Mouse (Mus musculus): ENCODE results near the gene Disp1.
A peak's percentile ranks its signal among the peaks of the same experiment; 100 is the strongest.

Disp1 gene

GRCm38 (mm10) chr1:183220796-183221718, at the start of gene Disp1:
Gene Disp1, minus strand, starts transcription at chr1:183221522.
- DNase-seq, result peak; percentile 34

DNA sequence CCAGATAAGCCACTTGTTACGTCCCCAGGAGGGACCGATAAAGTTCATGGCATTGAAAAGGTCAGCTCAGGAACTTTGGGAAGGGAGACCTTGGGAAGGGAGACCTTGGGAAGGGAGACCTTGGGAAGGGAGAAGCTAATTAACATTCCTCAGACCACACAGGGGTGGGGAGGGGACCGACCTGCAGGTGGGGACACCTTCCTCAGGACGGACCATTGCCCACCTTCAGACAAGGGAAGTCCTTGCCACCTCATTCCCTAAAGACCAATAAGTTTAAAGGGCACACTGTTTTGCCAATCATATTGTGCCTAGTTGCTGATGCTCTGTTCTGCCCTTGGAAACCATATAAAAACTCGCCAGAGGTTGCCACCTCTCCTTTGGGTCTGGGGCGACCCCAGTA, 46.3 kb upstream of the Disp1 start:
- no peak for DNase-seq

DNA sequence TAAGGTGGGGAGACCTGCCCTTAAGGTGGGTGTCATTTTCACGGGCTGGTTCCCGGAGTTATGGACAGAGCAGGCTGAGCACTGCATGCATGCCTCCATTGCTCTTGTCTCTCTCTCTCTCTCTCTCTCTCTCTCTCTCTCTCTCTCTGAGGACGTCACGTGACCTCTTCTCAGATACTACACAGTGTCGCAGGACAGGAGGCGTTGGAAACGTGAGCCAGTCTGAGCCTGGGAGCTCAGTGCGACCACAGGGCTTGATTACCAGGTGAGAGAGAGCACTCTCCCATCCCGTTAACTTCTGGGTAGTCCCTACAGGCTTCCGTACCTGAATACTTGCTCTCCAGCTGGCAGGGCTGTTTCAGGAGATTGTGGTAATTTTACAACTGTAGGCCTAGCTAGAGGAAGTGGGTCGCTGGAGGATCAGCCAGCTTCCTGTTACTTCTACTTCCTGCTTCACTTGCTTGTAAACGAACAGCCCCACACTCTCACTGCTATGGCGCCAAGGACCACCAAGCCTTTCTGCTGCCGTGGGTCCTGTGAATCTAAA, 44.7 kb upstream of the Disp1 start:
- no peak for DNase-seq

DNA sequence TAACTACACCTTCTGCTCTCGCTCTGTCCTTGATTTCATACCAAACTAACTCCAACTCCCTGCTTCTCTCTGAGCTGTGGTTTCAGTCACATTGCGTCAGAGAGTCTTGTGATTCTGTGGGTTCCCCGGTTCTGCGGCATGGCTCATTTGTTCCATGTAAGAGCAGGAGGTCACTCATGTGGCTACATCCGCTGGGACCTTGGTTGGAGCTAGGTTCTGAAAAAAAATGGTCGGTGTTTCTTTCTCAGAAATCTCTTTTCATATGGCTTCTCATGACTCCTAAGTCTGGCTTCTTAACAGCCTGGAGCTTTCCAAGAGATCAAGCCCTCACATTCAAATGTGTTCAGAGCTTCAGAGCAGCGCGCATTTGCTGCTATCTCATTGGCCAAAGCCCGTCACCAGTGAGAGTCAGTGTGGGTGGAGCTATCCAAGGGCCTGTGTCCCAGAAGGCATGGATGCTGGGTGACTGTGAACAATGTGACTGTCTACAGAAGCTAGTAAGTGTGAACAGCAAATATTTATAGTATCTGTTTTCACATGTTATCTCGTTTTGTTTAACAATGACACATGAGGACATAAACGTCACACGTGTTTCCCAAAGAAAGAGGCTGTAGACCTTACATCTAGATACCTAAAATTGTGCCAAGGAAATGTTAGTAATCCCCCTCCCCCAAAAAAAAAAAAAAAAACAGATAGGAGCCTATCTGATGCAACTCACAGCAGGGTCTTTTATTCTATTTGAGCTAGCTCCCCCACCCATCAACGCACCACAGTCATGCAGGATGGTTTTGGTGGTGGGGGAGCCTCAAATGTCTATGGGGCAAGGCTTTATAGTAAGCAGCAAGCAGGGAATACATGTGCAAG, 43.1 kb upstream of the Disp1 start:
- no peak for DNase-seq

- no peak for DNase-seq
These were observed 31.3 kb upstream of the Disp1 start for GRCm38 (mm10) chr1:183252574-183252973.

GRCm38 (mm10) chr1:183251818-183252217, 30.5 kb upstream of the Disp1 start:
- DNase-seq, result no peak

- DNase-seq, result no peak
These were observed 29.3 kb upstream of the Disp1 start for GRCm38 (mm10) chr1:183250612-183251011.

DNA sequence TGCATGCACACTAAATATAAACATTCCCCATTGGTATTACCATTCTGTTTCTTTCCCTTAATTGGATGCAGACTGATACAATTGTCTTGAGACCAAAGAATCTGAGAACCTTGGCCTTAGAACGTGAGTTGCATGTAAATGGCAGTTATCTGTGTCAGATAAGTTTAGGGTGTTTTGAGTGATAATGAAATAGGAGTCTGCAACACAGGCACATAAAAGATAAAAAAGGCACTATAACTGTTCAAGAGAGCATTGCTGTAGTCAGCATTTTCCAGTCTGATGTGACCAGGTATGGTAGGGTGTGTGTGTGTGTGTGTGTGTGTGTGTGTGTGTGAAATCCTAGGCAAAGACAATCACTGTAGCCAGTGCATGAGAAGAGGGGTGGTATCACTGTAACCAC, 26.8 kb upstream of the Disp1 start:
- no peak for DNase-seq

DNA sequence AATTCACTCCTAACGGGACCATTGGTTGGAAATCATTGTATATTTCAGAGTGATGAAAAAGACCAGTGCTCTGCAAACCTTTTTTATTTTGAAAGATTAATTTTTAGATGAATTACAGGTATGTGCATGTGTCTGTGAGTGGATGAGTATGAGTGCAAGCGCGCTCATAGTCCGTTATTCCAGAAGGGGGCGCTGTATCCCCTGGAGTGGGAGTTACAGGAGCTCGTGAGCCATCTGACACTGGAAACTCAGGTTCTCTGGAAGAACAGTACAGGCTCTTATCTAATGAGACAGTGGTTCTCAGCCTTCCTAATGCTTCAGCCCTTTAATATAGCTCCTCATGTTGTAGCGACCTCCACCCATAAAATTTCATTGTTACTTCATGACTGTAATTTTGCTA, 22.0 kb upstream of the Disp1 start:
- no peak for DNase-seq

- no peak for DNase-seq
These were observed 16.6 kb upstream of the Disp1 start for GRCm38 (mm10) chr1:183237901-183238300.

DNA sequence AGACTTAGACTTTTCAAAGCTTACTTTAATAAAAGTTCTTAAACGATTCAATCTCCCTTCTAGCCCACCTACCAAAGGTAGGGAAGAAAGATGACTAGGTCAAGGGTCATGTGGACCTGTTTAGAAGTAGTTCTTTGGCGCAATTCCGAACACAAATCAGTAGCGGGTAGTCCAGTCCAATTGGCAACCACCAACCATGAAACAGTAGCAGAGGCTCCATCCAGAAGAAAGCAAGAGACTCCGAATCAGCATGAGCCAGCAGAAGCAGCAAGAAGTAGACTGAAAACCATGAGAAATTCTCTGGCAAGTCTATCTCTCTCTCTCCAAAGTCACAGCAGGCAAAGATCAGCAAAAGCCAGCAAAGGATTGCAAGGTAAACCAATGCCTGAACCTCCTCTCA, 15.1 kb upstream of the Disp1 start:
- no peak for DNase-seq

DNA sequence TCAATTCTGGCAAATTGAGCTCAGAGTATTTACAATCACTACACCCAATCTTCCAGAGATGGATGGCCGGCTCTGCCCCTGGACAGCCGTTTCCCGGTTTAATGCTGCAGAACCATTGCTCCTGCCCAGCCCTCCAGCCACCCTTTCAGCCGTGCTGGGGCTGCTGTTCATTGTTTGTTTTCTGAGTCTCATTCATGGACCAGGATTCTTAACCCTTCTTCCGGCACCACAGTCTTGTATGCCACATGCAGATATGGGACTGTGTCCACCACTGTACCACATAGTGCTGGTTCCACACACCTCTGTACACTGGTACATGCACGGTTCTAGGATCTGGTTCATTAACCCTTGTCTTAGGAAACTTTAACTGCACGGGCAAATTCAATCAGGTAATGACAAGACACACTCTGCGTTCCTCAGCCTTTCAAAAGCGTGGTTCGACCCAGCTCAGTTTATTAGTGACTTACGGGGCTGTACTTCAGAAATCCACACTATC, 12.4 kb upstream of the Disp1 start:
- no peak for DNase-seq

GRCm38 (mm10) chr1:183232985-183233678, 11.8 kb upstream of the Disp1 start:
- DNase-seq, result no peak

- DNase-seq, result no peak
These were observed 6.1 kb upstream of the Disp1 start for GRCm38 (mm10) chr1:183227469-183227868.

DNA sequence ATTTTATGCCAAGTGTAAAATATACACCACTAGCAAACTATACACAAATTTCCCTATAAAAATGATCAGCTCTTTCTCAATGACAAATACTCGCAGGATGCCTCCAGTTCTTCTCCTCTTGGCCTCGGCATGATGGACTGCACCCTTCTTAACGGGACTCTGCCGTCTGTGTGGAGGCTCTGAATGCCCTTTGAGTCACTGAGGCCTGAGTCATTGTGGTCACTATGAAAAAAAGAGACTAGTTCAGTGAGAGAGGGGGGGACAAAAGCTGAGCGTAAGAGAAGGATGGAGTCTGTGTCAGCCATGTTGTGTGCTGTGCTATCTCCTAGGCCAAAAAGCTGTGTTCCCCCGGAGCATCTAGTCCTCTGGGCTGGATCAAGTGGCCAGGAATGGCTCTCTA, 2.3 kb downstream of the Disp1 start:
- no peak for DNase-seq

GRCm38 (mm10) chr1:183216691-183217090, 4.6 kb downstream of the Disp1 start:
- no peak for DNase-seq

GRCm38 (mm10) chr1:183215706-183216105, 5.6 kb downstream of the Disp1 start:
- no peak for DNase-seq

DNA sequence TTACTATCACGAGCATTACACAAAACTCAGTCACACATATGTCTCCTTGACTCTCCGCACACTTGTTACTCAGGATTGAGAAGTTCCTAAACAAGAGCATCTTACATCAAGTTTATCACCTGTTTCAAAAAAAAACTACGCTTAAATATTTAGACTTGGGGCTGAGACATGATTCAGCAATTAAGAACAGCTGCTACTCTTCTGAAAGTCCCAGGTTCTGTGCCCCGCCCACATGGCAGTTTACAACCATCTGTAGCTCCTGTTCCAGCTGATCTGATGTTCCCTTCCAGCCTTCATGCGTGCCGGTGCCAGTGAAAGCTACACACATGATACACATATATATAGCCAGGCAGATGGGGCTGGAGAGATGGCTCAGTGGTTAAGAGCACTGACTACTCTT, 7.5 kb downstream of the Disp1 start:
- no peak for DNase-seq

DNA sequence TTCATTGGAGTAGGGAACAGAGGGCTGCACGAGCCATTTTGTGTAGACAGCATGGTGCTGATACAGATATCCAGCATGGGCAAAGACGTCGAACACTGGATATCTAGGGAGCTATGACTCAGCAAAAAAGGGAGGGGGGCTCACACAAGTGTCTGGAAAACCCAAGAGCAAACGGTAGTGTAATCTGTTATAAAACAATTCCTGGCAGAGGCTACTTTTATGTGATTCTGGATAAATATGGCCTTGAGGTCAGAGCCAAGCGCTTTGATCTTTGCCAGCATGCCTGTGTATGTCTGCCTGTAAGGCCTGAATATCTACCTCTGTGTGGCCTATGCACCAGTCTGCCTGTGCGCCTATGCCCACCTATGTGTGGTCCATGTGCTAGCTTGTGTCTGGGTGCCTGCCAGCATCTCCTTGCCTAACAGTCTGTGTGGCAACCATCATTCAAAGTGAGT, 8.5 kb downstream of the Disp1 start:
- no peak for DNase-seq

DNA sequence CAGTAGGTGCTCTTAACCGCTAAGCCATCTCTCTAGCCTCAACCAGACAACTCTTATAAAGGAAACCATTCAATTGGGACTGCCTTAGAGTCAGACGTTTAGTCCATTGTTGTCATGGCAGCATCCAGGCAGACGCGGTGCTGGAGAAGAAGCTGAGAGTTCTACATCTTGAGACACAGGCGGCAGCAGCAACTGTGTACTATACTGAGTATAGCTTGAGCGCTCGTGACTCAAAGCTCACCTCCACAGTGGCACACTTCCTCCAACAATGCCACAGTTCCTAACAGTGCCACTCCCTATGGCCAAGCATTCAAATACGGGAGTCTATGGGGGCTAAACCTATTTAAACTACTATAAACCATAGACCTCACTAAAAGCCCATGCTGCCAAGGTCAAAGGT, 11.2 kb downstream of the Disp1 start:
- DNase-seq, result no peak

GRCm38 (mm10) chr1:183207623-183208022, 13.7 kb downstream of the Disp1 start:
- no peak for DNase-seq

GRCm38 (mm10) chr1:183207141-183207540, 14.2 kb downstream of the Disp1 start:
- DNase-seq, result no peak

- DNase-seq, result no peak
These were observed 20.4 kb downstream of the Disp1 start for GRCm38 (mm10) chr1:183200926-183201325.

All from cerebellum, adult 11 months (tissue).